Mouse (Mus musculus) left cerebral cortex, adult 9 months (tissue): ENCODE data around the gene Gm364.

Source experiments
- DNase-seq, 2 experiments: peaks; one replicate each; pipeline ENCODE4 v3.0.0; 2022; ENCODE audit warnings: low spot score in 2 of 2

Gm364 gene

GRCm38 (mm10) chrX:57408769-57409168 is at the start of gene Gm364:
Gene Gm364 (plus strand): TSS chrX:57409154.
- DNase-seq = no peak

GRCm38 (mm10) chrX:57359316-57359715 is 49.6 kb upstream of the Gm364 start:
- DNase-seq = no peak

- no peak for DNase-seq
These were observed 43.9 kb upstream of the Gm364 start for GRCm38 (mm10) chrX:57364891-57365569.

- DNase-seq = no peak
These were observed 36.0 kb upstream of the Gm364 start for GRCm38 (mm10) chrX:57372965-57373364.

- DNase-seq = no peak
These were observed 35.4 kb upstream of the Gm364 start for GRCm38 (mm10) chrX:57373543-57373942.

GRCm38 (mm10) chrX:57374029-57374428 is 34.9 kb upstream of the Gm364 start:
- DNase-seq = no peak

- no peak for DNase-seq
These were observed 31.9 kb upstream of the Gm364 start for GRCm38 (mm10) chrX:57377096-57377495.

- no peak for DNase-seq
These were observed 30.4 kb upstream of the Gm364 start for GRCm38 (mm10) chrX:57378579-57378978.

- no peak for DNase-seq
These were observed 28.0 kb upstream of the Gm364 start for GRCm38 (mm10) chrX:57380915-57381314.

GRCm38 (mm10) chrX:57392367-57393246 is 16.3 kb upstream of the Gm364 start, which contains the start of gene Rbmx:
Gene Rbmx (minus strand): TSS chrX:57393036.
- peak; percentile 80 to 92 for DNase-seq

GRCm38 (mm10) chrX:57393412-57393811 is 15.5 kb upstream of the Gm364 start:
- DNase-seq = no peak

- no peak for DNase-seq
These were observed 7.6 kb upstream of the Gm364 start for GRCm38 (mm10) chrX:57401388-57401787.

- no peak for DNase-seq
These were observed 5.3 kb upstream of the Gm364 start for GRCm38 (mm10) chrX:57403651-57404050.

GRCm38 (mm10) chrX:57431610-57432009 is 22.7 kb downstream of the Gm364 start:
- no peak for DNase-seq

GRCm38 (mm10) chrX:57433897-57434296 is 24.9 kb downstream of the Gm364 start:
- DNase-seq = no peak

GRCm38 (mm10) chrX:57503634-57504033 is 94.7 kb downstream of the Gm364 start, which contains the start of gene Gpr101:
Gene Gpr101 (minus strand): TSS chrX:57503757.
- peak in 1 of 2 experiments; percentile 9 for DNase-seq

- DNase-seq = no peak
These were observed 97.3 kb downstream of the Gm364 start for GRCm38 (mm10) chrX:57506247-57506646.

- no peak for DNase-seq
These were observed 112.5 kb downstream of the Gm364 start for GRCm38 (mm10) chrX:57521117-57522095.
